Mouse (Mus musculus) stomach, postnatal 0 days (tissue): ENCODE results near the gene Bahcc1.

Experiments
- CTCF ChIP-seq: IDR thresholded peaks from 2 replicates; pipeline ENCODE4 v1.5.1; 2016; ENCODE audit warnings: antibody characterized with exemption, low read depth, mild to moderate bottlenecking, moderate library complexity
- EP300 ChIP-seq: optimal IDR thresholded peaks from 2 replicates; pipeline ENCODE3; 2016; ENCODE audit warnings: antibody characterized with exemption

DNA sequence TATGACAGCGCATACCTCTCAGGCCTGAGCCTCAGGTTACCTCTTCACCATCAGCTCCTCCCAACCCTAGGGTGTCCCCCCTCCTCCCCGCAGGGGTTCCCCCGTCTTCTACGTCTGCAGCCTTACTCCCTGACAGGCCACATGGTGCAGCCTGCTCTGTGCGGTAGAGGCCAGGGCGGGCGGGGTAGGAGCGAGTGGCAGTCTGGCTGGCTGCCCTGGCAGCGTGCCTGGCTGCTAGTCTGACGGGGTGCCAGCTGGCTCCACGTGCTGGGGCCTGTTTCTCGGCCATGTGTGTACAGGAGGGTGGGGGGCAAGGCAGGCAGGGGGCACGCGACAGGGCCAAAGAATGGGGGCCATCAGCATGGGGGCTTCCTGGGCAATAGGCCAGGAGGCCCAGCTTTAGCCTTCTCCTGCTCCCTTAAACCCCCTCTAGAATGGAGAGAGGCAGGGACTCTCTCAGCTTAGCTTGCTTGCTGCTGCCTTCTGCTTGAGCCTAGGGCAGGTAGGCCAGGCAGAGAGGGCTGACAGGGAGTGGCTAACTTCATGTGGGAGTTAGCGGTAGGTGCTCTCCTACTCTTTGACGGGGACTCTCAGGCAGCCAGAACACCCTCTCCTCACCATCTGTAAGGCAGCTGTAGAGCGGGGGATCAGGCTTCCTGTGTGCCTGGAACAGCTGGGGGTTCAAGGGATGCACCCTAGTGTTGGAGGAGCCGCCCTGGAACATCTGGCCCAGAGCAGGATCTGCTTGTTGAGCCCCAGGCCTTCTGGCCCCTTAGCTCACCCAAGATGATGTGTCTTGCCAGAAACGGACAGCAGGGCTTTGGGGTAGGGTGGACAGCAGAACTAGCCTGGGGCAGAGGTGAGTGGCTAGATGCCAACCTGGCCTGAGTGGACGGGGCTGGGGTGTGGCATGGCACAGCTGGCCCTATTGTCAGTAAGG is 28.9 kb downstream of the Bahcc1 start:
- TF ChIP-seq CTCF (peak; percentile 21; the same call in 1 of the 2 replicates), EP300 (no peak)
